Mouse (Mus musculus): ENCODE data around the gene Sirt3. TPM values are rescaled to one million over a fixed set of nuclear protein-coding genes. Genes with fewer than 3 reads are reported as not detected.

Sirt3 gene
- polyA plus RNA-seq, 1 experiment from 2014 or later: 47.2 TPM

- ATAC-seq (replicated peaks; ENCODE audit: low FRiP score, low read depth): no peak
- H3K27me3 ChIP-seq (ENCODE audit: insufficient read depth, low read length): no peaks in the 10 kb centered on the region
- 89% methylated on average over 5 of the region's 5 CpGs for WGBS
- no peak overlapping the region for H3K27ac ChIP-seq
- H3K9me3 ChIP-seq (replicated peaks; ENCODE audit: low read length): no peaks in the 10 kb centered on the region
- no peak overlapping the region for H3K4me3 ChIP-seq (replicated peaks; ENCODE audit: low read depth, low read length)
- no peak for DNase-seq (ENCODE audit: low spot score)
- TF ChIP-seq CTCF (IDR thresholded peaks at IDR 0.05; ENCODE audit: low read depth): no peak
- peaks cover 42% of the 10 kb centered on the region for H3K36me3 ChIP-seq (ENCODE audit: insufficient read depth, low read length)
- H3K4me1 ChIP-seq (replicated peaks; ENCODE audit: insufficient read depth, low read length): peaks cover 10% of the 10 kb centered on the region; the same call in 1 of the 2 replicates
- no peak overlapping the region for H3K9ac ChIP-seq (ENCODE audit: low read depth, low read length)
- no peak overlapping the region for H3K4me2 ChIP-seq (ENCODE audit: low read length)
Measured at GRCm38 (mm10) chr7:140860728-140861127, 21.4 kb downstream of the Sirt3 start.

DNA sequence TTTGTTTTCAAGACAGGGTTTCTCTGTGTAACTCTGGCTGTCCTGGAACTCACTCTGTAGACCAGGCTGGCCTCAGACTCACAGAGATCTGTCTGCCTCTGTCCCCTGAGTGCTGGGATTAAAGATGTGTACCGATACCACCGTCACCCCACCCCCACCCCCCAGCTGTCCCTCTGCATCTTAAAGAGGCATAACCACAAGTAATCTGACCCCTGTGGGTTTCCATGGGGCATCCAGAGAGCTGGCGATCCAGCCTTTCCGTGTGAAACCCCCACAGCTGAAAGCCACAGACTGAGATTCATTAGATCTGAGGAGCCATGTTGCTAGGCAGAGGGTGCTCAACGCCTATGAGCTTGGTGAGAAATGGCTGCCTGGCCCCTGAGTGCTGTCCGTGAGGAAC lies 22.1 kb downstream of the Sirt3 start:
- Histone ChIP-seq H3K36me3 (ENCODE audit: insufficient read depth, low read length) (peaks cover 42% of the 10 kb centered on the region), H3K4me1 (replicated peaks; ENCODE audit: insufficient read depth, low read length) (peaks cover 17% of the 10 kb centered on the region; the same call in 1 of the 2 replicates), H3K27ac (no peak overlapping the region), H3K4me2 (ENCODE audit: low read length) (no peak overlapping the region), H3K4me3 (replicated peaks; ENCODE audit: low read depth, low read length) (no peak overlapping the region), H3K9me3 (replicated peaks; ENCODE audit: low read length) (no peaks in the 10 kb centered on the region), H3K9ac (ENCODE audit: low read depth, low read length) (no peak overlapping the region), H3K27me3 (ENCODE audit: insufficient read depth, low read length) (no peaks in the 10 kb centered on the region)
- 76% methylated on average over 6 of the region's 6 CpGs for WGBS
- ATAC-seq (replicated peaks; ENCODE audit: low FRiP score, low read depth) (no peak), DNase-seq (ENCODE audit: low spot score) (no peak)
- no peak for TF ChIP-seq CTCF (IDR thresholded peaks at IDR 0.05; ENCODE audit: low read depth)

GRCm38 (mm10) chr7:140858746-140859145 lies 23.4 kb downstream of the Sirt3 start:
- no peak overlapping the region for H3K4me3 ChIP-seq (replicated peaks; ENCODE audit: low read depth, low read length)
- peak overlapping the region; percentile 90 for H3K9ac ChIP-seq (ENCODE audit: low read depth, low read length)
- WGBS: 95% methylated on average over 8 of the region's 8 CpGs
- no peak for TF ChIP-seq CTCF (IDR thresholded peaks at IDR 0.05; ENCODE audit: low read depth)
- peaks cover 34% of the 10 kb centered on the region for H3K36me3 ChIP-seq (ENCODE audit: insufficient read depth, low read length)
- H3K4me1 ChIP-seq (replicated peaks; ENCODE audit: insufficient read depth, low read length): peaks cover 18% of the 10 kb centered on the region; the same call in 1 of the 2 replicates
- no peak overlapping the region for H3K27ac ChIP-seq
- no peak for ATAC-seq (replicated peaks; ENCODE audit: low FRiP score, low read depth)
- H3K9me3 ChIP-seq (replicated peaks; ENCODE audit: low read length): no peaks in the 10 kb centered on the region
- DNase-seq (ENCODE audit: low spot score): no peak
- H3K27me3 ChIP-seq (ENCODE audit: insufficient read depth, low read length): no peaks in the 10 kb centered on the region
- H3K4me2 ChIP-seq (ENCODE audit: low read length): peak overlapping the region; percentile 97

- Histone ChIP-seq H3K9ac (ENCODE audit: low read depth, low read length) (peak within 1 kb of the TSS; percentile 90), H3K27me3 (ENCODE audit: insufficient read depth, low read length) (no peaks in the 10 kb centered on the region), H3K4me3 (replicated peaks; ENCODE audit: low read depth, low read length) (peak within 1 kb of the TSS; percentile 81), H3K27ac (peak within 1 kb of the TSS; percentile 94), H3K4me2 (ENCODE audit: low read length) (peak within 1 kb of the TSS; percentile 97), H3K9me3 (replicated peaks; ENCODE audit: low read length) (no peaks in the 10 kb centered on the region), H3K36me3 (ENCODE audit: insufficient read depth, low read length) (peaks cover 34% of the 10 kb centered on the region), H3K4me1 (replicated peaks; ENCODE audit: insufficient read depth, low read length) (peaks cover 18% of the 10 kb centered on the region; the same call in 1 of the 2 replicates)
- ATAC-seq (replicated peaks; ENCODE audit: low FRiP score, low read depth) (peak; percentile 19), DNase-seq (ENCODE audit: low spot score) (peak; percentile 26)
- TF ChIP-seq CTCF (IDR thresholded peaks at IDR 0.05; ENCODE audit: low read depth): no peak
- 30% methylated on average over 40 of the region's 40 CpGs for WGBS
Measured at GRCm38 (mm10) chr7:140857550-140858505, 24.3 kb downstream of the Sirt3 start, which contains the start of gene Bet1l. TSS of gene Bet1l (minus strand) at chr7:140857577.

DNA sequence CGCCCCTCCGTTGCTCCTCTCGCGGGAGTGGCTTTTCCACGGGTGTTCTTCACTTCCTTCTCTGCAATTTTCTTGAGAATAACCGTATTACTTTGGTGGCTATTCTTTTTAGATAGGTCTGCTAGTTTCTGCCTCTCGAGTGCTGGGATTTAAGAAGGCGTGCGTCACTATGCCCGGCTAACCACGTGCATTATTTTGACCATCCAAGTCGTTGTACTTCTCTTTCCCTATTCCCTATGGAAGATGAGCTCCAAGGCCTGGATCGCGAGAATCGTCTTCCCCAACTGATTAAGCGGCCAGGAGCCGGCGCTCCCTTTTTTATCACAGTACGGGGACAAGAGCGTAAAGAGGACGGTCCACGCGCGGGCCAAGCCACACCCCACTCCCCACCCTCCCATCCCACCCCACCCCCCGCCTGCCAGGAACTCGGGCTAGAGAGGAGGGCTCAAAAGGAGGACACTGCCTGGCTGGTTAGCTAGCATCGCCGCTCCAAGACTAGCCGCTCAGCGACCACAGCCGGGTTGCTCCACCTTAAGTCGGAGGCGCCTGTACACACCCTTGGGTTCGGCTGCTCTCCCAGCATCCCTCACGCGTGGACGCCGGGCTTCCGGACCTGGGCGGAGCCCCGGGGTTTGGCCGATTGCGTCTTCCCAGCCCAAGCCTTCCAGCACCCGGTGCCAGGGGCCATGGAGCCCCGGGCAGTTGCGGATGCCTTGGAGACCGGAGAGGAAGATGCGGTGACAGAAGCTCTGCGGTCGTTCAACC lies 25.1 kb downstream of the Sirt3 start, which contains the start of gene Ric8a:
Gene Ric8a (plus strand): TSS at position 173 of the 765 bp plus-strand sequence.
- Histone ChIP-seq H3K4me1 (replicated peaks; ENCODE audit: insufficient read depth, low read length) (peaks cover 18% of the 10 kb centered on the region; the same call in 1 of the 2 replicates), H3K4me2 (ENCODE audit: low read length) (peak within 1 kb of the TSS; percentile 97), H3K9me3 (replicated peaks; ENCODE audit: low read length) (no peaks in the 10 kb centered on the region), H3K27me3 (ENCODE audit: insufficient read depth, low read length) (no peaks in the 10 kb centered on the region), H3K27ac (peak within 1 kb of the TSS; percentile 94), H3K9ac (ENCODE audit: low read depth, low read length) (peak within 1 kb of the TSS; percentile 90), H3K36me3 (ENCODE audit: insufficient read depth, low read length) (peaks cover 36% of the 10 kb centered on the region), H3K4me3 (replicated peaks; ENCODE audit: low read depth, low read length) (peak within 1 kb of the TSS; percentile 81)
- DNase-seq (ENCODE audit: low spot score): peak; percentile 89
- WGBS: under 1% methylated on average over 50 of the region's 50 CpGs
- peak; percentile 74 for ATAC-seq (replicated peaks; ENCODE audit: low FRiP score, low read depth)
- no peak for TF ChIP-seq CTCF (IDR thresholded peaks at IDR 0.05; ENCODE audit: low read depth)

Data from kidney, postnatal 0 days (tissue).